Mouse (Mus musculus) midbrain, embryonic 15.5 days (tissue): ENCODE results near the gene Ift122. TPM values are rescaled to one million over a fixed set of nuclear protein-coding genes. Genes with fewer than 3 reads are reported as not detected.
"Not testable (repeated sequence)": the region's sequence is repeated elsewhere in the genome, so short reads cannot be mapped to it uniquely, and the experiment has no call there.

Source experiments
- ATAC-seq: fragments of 200-750 bp; cut with Nextera tagmentation; replicated peaks from 2 replicates; pipeline ENCODE4 v1.8.0; 2017; ENCODE audit warnings: moderate TSS enrichment
- H3K27ac ChIP-seq: fragments of 300-500 bp; sonication (generic); 2 replicates; pipeline ENCODE4 v1.5.1; 2015; ENCODE audit warnings: mild to moderate bottlenecking, inconsistent platforms
- H3K27me3 ChIP-seq: fragments of 300-500 bp; sonication (generic); replicated peaks from 2 replicates; pipeline ENCODE4 v1.6.1; 2015; ENCODE audit warnings: inconsistent platforms
- H3K36me3 ChIP-seq: fragments of 300-500 bp; sonication (generic); replicated peaks from 2 replicates; pipeline ENCODE4 v1.6.1; 2015; ENCODE audit warnings: inconsistent platforms
- H3K4me1 ChIP-seq: fragments of 300-500 bp; sonication (generic); 2 replicates; pipeline ENCODE4 v1.6.1; 2015; ENCODE audit warnings: inconsistent platforms
- H3K4me2 ChIP-seq: fragments of 300-500 bp; sonication (generic); 2 replicates; pipeline ENCODE4 v1.6.1; 2015; ENCODE audit warnings: inconsistent platforms, mild to moderate bottlenecking, moderate library complexity
- H3K4me3 ChIP-seq: fragments of 300-500 bp; sonication (generic); 2 replicates; pipeline ENCODE4 v1.5.1; 2015; ENCODE audit warnings: mild to moderate bottlenecking, inconsistent platforms
- H3K9ac ChIP-seq: fragments of 300-500 bp; sonication (generic); 2 replicates; pipeline ENCODE4 v1.6.1; 2015; ENCODE audit warnings: mild to moderate bottlenecking, inconsistent platforms
- H3K9me3 ChIP-seq: fragments of 300-500 bp; sonication (generic); 2 replicates; pipeline ENCODE4 v1.6.1; 2016; ENCODE audit warnings: inconsistent platforms
- WGBS: fragments of 180-500 bp; shearing (Covaris S2); methylation state at CpG from one replicate; pipeline ENCODE4 v1.1.7; 2015; ENCODE audit warnings: mixed read lengths; 5-methylcytosine and 5-hydroxymethylcytosine counted together
- polyA plus RNA-seq: library from polyadenylated mRNA; unstranded; fragments of >200 nt; fragmentation: Nextera tagmentation; extraction: Ambion mirVana; gene quantifications from 2 replicates; pipeline ENCODE4 v1.2.1, GENCODE M21; 2015

Ift122 gene
- polyA plus RNA-seq, 1 experiment from 2014 or later = 33.1 TPM

DNA sequence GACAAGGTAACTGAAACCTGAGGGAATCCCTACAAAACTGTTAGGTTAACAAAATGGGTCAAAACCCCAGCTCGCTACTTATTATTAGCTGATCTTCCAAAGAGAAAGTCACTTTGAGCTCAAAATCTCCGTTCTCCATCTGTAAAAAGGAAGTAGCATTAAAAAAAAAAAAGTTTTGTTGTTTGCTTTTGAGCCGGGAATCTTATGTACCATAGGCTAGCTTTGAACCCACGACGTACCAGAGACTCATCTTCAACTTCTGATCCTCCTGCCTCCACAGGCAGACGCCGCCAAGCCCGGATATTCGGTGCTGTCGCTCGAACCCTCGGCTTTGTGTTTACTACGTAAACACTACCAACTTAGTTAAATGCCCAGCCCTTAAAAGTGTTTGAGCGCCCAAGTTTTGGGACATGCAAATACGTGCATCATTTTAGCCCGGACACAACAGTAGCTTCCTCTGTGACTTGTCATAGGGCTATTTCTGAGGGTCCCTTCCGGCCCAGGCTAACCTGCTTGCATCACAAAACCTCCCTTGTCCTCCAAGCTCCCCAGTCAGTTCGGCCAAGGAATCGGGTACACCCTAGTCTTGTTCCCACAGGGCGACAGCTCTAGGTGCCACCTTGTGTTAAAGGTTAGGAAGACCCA is 702 bp upstream of the Ift122 start:
- no peaks in the 10 kb centered on the region for H3K9me3 ChIP-seq
- peak overlapping the region; percentile 80 for H3K27ac ChIP-seq
- peak overlapping the region; percentile 79 for H3K4me2 ChIP-seq
- 5% methylated on average over 20 of the region's 20 CpGs for WGBS
- no peak for ATAC-seq
- peak overlapping the region; percentile 67 for H3K4me3 ChIP-seq
- H3K4me1 ChIP-seq = peaks cover 26% of the 10 kb centered on the region
- peak overlapping the region; percentile 50 for H3K9ac ChIP-seq
- 0 out of 2 replicates have a peak, but pooled peaks cover 5% of the 10 kb centered on the region for H3K36me3 ChIP-seq
- H3K27me3 ChIP-seq = no peaks in the 10 kb centered on the region

DNA sequence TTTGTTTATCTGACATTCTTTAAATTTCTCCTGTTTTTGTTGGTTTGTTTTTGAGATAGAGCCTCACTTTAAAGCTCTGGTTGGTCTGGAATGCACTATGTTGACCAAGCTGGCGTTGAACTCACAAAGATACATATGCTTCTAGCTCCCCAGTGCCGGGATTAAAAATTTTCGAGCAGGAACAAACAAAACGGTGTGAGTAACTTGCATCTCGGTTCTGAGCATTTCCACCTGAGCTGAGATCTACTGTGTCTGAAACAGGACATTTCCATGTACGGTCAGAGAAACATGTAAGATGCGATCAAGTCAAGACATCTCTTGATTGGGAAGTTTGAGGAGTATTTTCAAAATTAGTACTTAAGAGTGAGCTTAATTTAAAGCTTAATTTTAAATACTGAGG is 715 bp downstream of the Ift122 start:
- 0 out of 2 replicates have a peak, but pooled peaks cover 1% of the 10 kb centered on the region for H3K36me3 ChIP-seq
- H3K9me3 ChIP-seq = no peaks in the 10 kb centered on the region
- peak overlapping the region; percentile 50 for H3K9ac ChIP-seq
- H3K4me1 ChIP-seq = peaks cover 26% of the 10 kb centered on the region
- no peak for ATAC-seq
- peak overlapping the region; percentile 67 for H3K4me3 ChIP-seq
- H3K4me2 ChIP-seq = peak overlapping the region; percentile 79
- H3K27ac ChIP-seq = peak overlapping the region; percentile 80
- WGBS = 38% methylated on average over 7 of the region's 7 CpGs
- no peaks in the 10 kb centered on the region for H3K27me3 ChIP-seq

DNA sequence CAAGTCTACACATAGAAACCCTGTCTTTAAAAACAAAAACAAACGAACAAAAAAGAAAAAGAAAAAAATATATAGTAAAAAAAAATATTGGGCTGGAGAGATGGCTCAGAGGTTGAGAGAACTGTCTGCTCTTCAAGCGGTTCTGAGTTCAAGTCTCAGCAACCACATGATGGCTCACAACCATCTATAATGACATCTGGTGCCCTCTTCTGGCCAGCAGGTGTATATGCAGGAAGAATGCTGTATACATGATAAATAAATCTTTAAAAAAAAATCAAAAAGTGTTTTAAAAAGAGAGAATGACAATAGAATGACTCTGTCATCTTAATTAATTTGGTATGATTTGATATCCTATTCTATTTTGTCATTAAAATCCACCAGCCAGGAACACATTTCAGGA is 1.2 kb downstream of the Ift122 start:
- Histone ChIP-seq H3K36me3 (no peaks in the 10 kb centered on the region), H3K27me3 (no peaks in the 10 kb centered on the region), H3K4me3 (no peak overlapping the region), H3K27ac (no peak overlapping the region), H3K9ac (no peak overlapping the region), H3K4me1 (peaks cover 26% of the 10 kb centered on the region), H3K4me2 (no peak overlapping the region), H3K9me3 (no peaks in the 10 kb centered on the region)
- WGBS = 62% methylated on average over 2 of the region's 2 CpGs
- ATAC-seq = no peak

- no peak overlapping the region for H3K4me3 ChIP-seq
- H3K27ac ChIP-seq = no peak overlapping the region
- no peaks in the 10 kb centered on the region for H3K9me3 ChIP-seq
- H3K27me3 ChIP-seq = no peaks in the 10 kb centered on the region
- no peak overlapping the region for H3K4me2 ChIP-seq
- H3K4me1 ChIP-seq = peaks cover 26% of the 10 kb centered on the region
- ATAC-seq = no peak
- no peak overlapping the region for H3K9ac ChIP-seq
- no peaks in the 10 kb centered on the region for H3K36me3 ChIP-seq
- 83% methylated on average over 3 of the region's 3 CpGs for WGBS
Measured at GRCm38 (mm10) chr6:115855733-115856360, 2.6 kb downstream of the Ift122 start.

DNA sequence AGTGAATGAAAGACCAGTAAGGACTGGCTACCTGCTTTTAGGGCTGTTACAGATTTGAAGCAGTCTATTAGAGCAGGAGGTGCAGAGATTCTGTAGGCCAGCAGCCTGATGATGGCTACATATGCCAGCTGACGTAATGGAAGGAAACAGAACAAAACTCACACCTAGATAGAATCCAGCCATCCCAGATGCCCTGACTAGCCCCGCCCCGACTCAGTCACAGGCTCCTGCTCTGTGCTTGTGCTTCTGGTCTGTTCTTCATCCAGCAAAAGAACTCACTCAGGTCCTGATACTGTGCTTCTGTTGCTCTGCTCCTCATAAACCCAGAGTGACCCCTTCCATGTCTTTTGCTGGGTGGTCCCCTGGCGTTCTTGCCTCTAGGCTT is 3.1 kb downstream of the Ift122 start:
- no peaks in the 10 kb centered on the region for H3K36me3 ChIP-seq
- H3K9me3 ChIP-seq = no peaks in the 10 kb centered on the region
- H3K27me3 ChIP-seq = no peaks in the 10 kb centered on the region
- no peak overlapping the region for H3K27ac ChIP-seq
- H3K4me3 ChIP-seq = no peak overlapping the region
- peaks cover 26% of the 10 kb centered on the region for H3K4me1 ChIP-seq
- no peak overlapping the region for H3K9ac ChIP-seq
- no peak overlapping the region for H3K4me2 ChIP-seq
- 82% methylated on average over 4 of the region's 4 CpGs for WGBS
- ATAC-seq = no peak

DNA sequence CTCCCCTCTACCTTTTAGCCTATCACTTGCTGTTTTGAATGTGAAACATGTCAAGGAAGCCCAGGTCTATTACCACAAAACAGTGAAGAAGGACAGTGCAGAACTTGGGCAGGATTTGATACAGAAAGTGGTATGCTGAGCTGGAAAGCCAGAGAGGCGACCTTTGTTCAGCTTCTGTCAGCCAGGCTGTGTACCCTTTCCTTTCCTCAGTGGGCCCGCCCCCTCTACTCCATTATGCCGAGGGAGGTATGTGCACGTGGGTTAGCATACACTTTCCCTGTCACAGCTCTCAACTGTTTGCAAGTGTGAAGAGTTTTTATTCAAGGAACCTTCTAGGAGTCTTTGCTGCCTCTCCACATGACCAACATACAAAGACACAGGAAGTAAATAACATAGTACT is 6.0 kb downstream of the Ift122 start:
- no peaks in the 10 kb centered on the region for H3K9me3 ChIP-seq
- H3K9ac ChIP-seq = no peak overlapping the region
- 60% methylated on average over 4 of the region's 4 CpGs for WGBS
- H3K4me1 ChIP-seq = 0 out of 2 replicates have a peak, but pooled peaks cover 7% of the 10 kb centered on the region
- no peak for ATAC-seq
- H3K4me3 ChIP-seq = no peak overlapping the region
- H3K27ac ChIP-seq = no peak overlapping the region
- H3K36me3 ChIP-seq = no peaks in the 10 kb centered on the region; the same call in 1 of the 2 replicates
- H3K4me2 ChIP-seq = no peak overlapping the region
- no peaks in the 10 kb centered on the region for H3K27me3 ChIP-seq

DNA sequence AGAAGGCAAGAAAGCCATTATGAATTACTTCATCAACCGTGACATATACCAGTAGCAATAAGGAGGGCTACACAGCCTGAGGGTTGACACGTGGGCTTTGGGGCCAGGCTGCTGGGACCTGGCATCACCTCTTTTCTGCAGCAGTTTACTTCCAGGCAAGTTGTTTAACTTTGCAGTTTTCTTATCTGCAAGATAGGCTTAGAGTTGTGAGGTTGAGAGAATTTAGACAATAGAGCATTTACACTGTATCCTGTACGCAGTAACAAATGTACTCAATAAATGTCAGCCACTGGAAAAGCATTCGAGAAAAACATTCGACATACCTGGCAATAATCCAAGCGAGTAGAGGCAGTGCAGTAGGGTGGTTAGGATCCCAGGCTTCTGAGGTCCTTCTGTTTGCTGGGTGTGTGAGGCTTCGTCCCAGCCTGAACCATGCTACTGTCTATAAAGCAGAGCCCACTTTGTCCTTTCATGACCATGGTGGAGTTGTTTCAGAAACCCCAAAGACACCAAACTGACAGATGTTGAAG is 6.8 kb downstream of the Ift122 start:
- Histone ChIP-seq H3K36me3 (no peaks in the 10 kb centered on the region; the same call in 1 of the 2 replicates), H3K27ac (no peak overlapping the region), H3K4me2 (no peak overlapping the region), H3K4me3 (no peak overlapping the region), H3K4me1 (0 out of 2 replicates have a peak, but pooled peaks cover 7% of the 10 kb centered on the region), H3K9ac (no peak overlapping the region), H3K9me3 (no peaks in the 10 kb centered on the region), H3K27me3 (no peaks in the 10 kb centered on the region)
- no peak for ATAC-seq
- WGBS = 86% methylated on average over 7 of the region's 7 CpGs

- ATAC-seq = no peak
Measured at GRCm38 (mm10) chr6:115863340-115863841, 10.1 kb downstream of the Ift122 start.

DNA sequence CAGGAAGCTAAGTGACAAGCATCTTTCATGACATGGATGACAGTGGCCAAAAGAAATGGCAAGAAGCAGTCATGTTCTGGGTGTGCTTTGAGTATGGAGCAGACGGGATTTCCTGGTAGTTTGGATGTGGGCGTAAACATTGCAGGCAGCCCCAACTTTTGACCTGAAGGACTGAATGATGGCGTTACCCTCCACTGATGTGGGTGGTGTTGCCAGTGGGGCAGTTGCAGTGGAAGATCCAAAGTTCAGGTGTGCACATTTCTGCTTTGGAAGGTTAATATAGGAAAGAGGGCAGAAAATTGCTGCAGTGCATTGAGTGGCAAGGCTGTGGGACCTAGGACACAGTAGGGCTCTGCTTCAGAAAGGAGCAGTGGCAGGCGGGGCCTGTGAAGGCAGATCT is 12.0 kb downstream of the Ift122 start:
- H3K27ac ChIP-seq = no peak overlapping the region
- H3K4me1 ChIP-seq = no peaks in the 10 kb centered on the region
- H3K36me3 ChIP-seq = no peaks in the 10 kb centered on the region; the same call in 1 of the 2 replicates
- WGBS = 97% methylated on average over 4 of the region's 4 CpGs
- no peaks in the 10 kb centered on the region for H3K9me3 ChIP-seq
- no peak for ATAC-seq
- no peak overlapping the region for H3K9ac ChIP-seq
- no peaks in the 10 kb centered on the region for H3K27me3 ChIP-seq
- H3K4me3 ChIP-seq = no peak overlapping the region
- H3K4me2 ChIP-seq = no peak overlapping the region

More at GRCm38 (mm10) chr6:115863340-115863841, 10.1 kb downstream of the Ift122 start:
- H3K9ac ChIP-seq = no peak overlapping the region
- H3K4me2 ChIP-seq = no peak overlapping the region
- no peaks in the 10 kb centered on the region for H3K27me3 ChIP-seq
- no peaks in the 10 kb centered on the region; the same call in 1 of the 2 replicates for H3K36me3 ChIP-seq
- no peak overlapping the region for H3K4me3 ChIP-seq
- H3K4me1 ChIP-seq = no peaks in the 10 kb centered on the region
- no peaks in the 10 kb centered on the region for H3K9me3 ChIP-seq
- 76% methylated on average over 7 of the region's 7 CpGs for WGBS
- H3K27ac ChIP-seq = no peak overlapping the region

- not testable (repeated sequence) for H3K27me3 ChIP-seq, H3K9ac ChIP-seq, H3K4me1 ChIP-seq, ATAC-seq, H3K4me3 ChIP-seq, H3K36me3 ChIP-seq, H3K4me2 ChIP-seq, H3K9me3 ChIP-seq, H3K27ac ChIP-seq
- WGBS = no CpG with 5 or more reads among the region's 3 CpGs
Measured at GRCm38 (mm10) chr6:115867157-115867556, 13.9 kb downstream of the Ift122 start.

DNA sequence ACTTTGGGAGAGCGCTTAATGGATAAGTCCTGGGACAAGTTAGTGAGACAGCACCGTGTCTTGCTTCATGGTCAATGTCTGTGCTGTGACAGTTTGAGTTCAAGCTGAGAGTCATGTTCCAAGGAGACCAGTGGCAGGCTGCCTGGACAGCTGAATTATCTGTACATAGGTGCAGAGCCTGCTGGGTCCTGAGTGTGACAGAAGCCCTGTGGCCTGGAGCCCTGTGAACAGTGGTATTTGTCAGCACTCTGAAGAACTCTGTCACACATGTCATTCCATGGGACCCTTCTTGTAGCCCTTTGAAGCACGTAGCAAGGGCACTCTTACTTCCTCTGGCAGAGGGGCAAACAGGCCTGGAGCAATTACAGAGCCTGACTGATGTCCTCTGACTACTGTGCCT is 18.0 kb downstream of the Ift122 start:
- not testable (repeated sequence) for H3K27ac ChIP-seq, H3K4me2 ChIP-seq, H3K9me3 ChIP-seq, H3K36me3 ChIP-seq, H3K4me3 ChIP-seq, H3K27me3 ChIP-seq, ATAC-seq, H3K9ac ChIP-seq, H3K4me1 ChIP-seq
- no CpG with 5 or more reads among the region's 3 CpGs for WGBS

DNA sequence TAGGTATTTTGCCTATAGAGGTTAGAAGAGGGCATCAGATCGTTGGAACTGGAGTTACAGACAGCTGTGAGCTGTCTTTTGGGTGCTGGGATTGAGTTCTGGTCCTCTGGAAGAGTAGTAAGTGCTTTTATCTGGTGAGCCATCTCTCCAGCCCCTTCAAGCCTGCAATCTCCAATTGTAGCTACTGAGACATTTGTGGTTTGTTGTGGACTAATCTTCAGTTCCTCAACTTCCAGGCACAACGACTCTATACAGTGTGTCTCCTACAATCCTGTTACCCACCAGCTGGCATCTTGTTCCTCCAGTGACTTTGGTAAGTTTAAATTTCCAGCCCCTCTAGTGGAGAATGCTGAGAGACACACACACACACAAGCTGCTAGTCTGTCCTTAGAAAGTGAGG is 24.0 kb downstream of the Ift122 start:
- Histone ChIP-seq H3K36me3 (0 out of 2 replicates have a peak, but pooled peaks cover 13% of the 10 kb centered on the region), H3K9me3 (no peaks in the 10 kb centered on the region), H3K9ac (no peak overlapping the region), H3K4me1 (no peaks in the 10 kb centered on the region), H3K27ac (no peak overlapping the region), H3K4me3 (no peak overlapping the region), H3K27me3 (no peaks in the 10 kb centered on the region), H3K4me2 (no peak overlapping the region)
- WGBS = 93% methylated on average over 2 of the region's 2 CpGs
- ATAC-seq = no peak
